Mouse (Mus musculus): ENCODE data around the gene Stom. TPM values are rescaled to one million over a fixed set of nuclear protein-coding genes. Genes with fewer than 3 reads are reported as not detected.

Stom gene
- polyA plus RNA-seq, 1 experiment from 2014 or later: 19.6 TPM

- CTCF ChIA-PET: interaction anchor here (9.0 kb wide), 1 partner anchor 52 kb away, joined by 62 read pairs; no protein-coding TSS in a partner anchor
- ATAC-seq: no peak
- DNase-seq (ENCODE audit: low read depth, low spot score): no peak
These were observed 69.5 kb downstream of the Stom start for GRCm38 (mm10) chr2:35267156-35267875.

GRCm38 (mm10) chr2:35266251-35266905 is 70.4 kb downstream of the Stom start:
- ChIA-PET POLR2A (interaction anchor here (1.1 kb wide), 1 partner anchor 50 kb away, joined by 3 read pairs; no protein-coding TSS in a partner anchor), CTCF (interaction anchor here (0.8 to 9.0 kb wide), 5 partner anchors 10 to 81 kb away, joined by 3 to 62 read pairs (median 11); no protein-coding TSS in a partner anchor)
- DNase-seq (ENCODE audit: low read depth, low spot score) (no peak), ATAC-seq (no peak)
- no peak for TF ChIP-seq CTCF (IDR thresholded peaks at IDR 0.05)
- H3K27me3 ChIP-seq: no peaks in the 10 kb centered on the region
- in situ Hi-C loops (cut with MboI; ENCODE audit: low pct_unique_long_range_greater_than_20kb): loop anchor here (25.0 kb wide), 1 partner anchor 1504 kb away; no protein-coding TSS in a partner anchor

More at GRCm38 (mm10) chr2:35267156-35267875, 69.5 kb downstream of the Stom start:
- no peak for TF ChIP-seq CTCF (IDR thresholded peaks at IDR 0.05)
- in situ Hi-C loops (cut with MboI; ENCODE audit: low pct_unique_long_range_greater_than_20kb): loop anchor here (25.0 kb wide), 1 partner anchor 1505 kb away; no protein-coding TSS in a partner anchor
- no peaks in the 10 kb centered on the region for H3K27me3 ChIP-seq
- POLR2A ChIA-PET: no interaction called here

- POLR2A ChIA-PET: interaction anchor here (1.1 kb wide), 1 partner anchor 49 kb away, joined by 3 read pairs; no protein-coding TSS in a partner anchor
These were observed 71.0 kb downstream of the Stom start for GRCm38 (mm10) chr2:35265775-35266174.

GRCm38 (mm10) chr2:35265296-35265695 is 71.5 kb downstream of the Stom start:
- CTCF ChIA-PET: interaction anchor here (0.8 to 9.0 kb wide), 10 partner anchors 9 to 91 kb away, joined by 3 to 62 read pairs (median 6); partner anchors contain the start of gene Gsn
- in situ Hi-C loops (cut with MboI; ENCODE audit: low pct_unique_long_range_greater_than_20kb): loop anchor here (25.0 kb wide), 1 partner anchor 1503 kb away; no protein-coding TSS in a partner anchor
- no peaks in the 10 kb centered on the region for H3K27me3 ChIP-seq
- no peak for TF ChIP-seq CTCF (IDR thresholded peaks at IDR 0.05)
- DNase-seq (ENCODE audit: low read depth, low spot score): no peak
- POLR2A ChIA-PET: interaction anchor here (1.1 to 1.8 kb wide), 2 partner anchors 9 to 49 kb away, joined by 3 to 7 read pairs; partner anchors contain the start of gene Gsn
- no peak for ATAC-seq

More at GRCm38 (mm10) chr2:35265775-35266174, 71.0 kb downstream of the Stom start:
- DNase-seq (ENCODE audit: low read depth, low spot score) (no peak), ATAC-seq (no peak)
- no peak for TF ChIP-seq CTCF (IDR thresholded peaks at IDR 0.05)
- in situ Hi-C loops (cut with MboI; ENCODE audit: low pct_unique_long_range_greater_than_20kb): loop anchor here (25.0 kb wide), 1 partner anchor 1503 kb away; no protein-coding TSS in a partner anchor
- H3K27me3 ChIP-seq: no peaks in the 10 kb centered on the region
- CTCF ChIA-PET: interaction anchor here (1.2 to 9.0 kb wide), 7 partner anchors 10 to 82 kb away, joined by 3 to 62 read pairs (median 11); partner anchors contain the start of gene Gsn

GRCm38 (mm10) chr2:35264095-35264494 is 72.7 kb downstream of the Stom start:
- ATAC-seq: no peak
- no peaks in the 10 kb centered on the region for H3K27me3 ChIP-seq
- ChIA-PET CTCF (interaction anchor here (1.2 to 9.0 kb wide), 7 partner anchors 8 to 85 kb away, joined by 3 to 62 read pairs (median 11); partner anchors contain the start of gene Gsn), POLR2A (interaction anchor here (0.6 to 1.8 kb wide), 2 partner anchors 8 to 63 kb away, joined by 3 to 7 read pairs; partner anchors contain the start of genes Gsn and Rab14)
- in situ Hi-C loops (cut with MboI; ENCODE audit: low pct_unique_long_range_greater_than_20kb): loop anchor here (5.0 to 25.0 kb wide), 2 partner anchors 37 to 1502 kb away; no protein-coding TSS in a partner anchor
- TF ChIP-seq CTCF (IDR thresholded peaks at IDR 0.05): no peak
- no peak for DNase-seq (ENCODE audit: low read depth, low spot score)

Other genes starting within 250 kb of the Stom start
- gene AI182371, start 235.4 kb downstream of the Stom start, polyA plus RNA-seq (2021): 0.12 TPM
- gene Cntrl, start 227.5 kb downstream of the Stom start, polyA plus RNA-seq (2021): 17.4 TPM
- gene Rab14, start 135.9 kb downstream of the Stom start, polyA plus RNA-seq (2021): 136 TPM
- gene Gsn, start 80.6 kb downstream of the Stom start, polyA plus RNA-seq (2021): 207 TPM
- not detected for gene 4930568D16Rik, start 30.8 kb upstream of the Stom start, polyA plus RNA-seq (2021)
- not detected for gene 4930402F06Rik, start 60.2 kb upstream of the Stom start, polyA plus RNA-seq (2021)
- 25.5 TPM for gene Ggta1, start 126.3 kb upstream of the Stom start, polyA plus RNA-seq (2021)
- gene Dab2ip, start 221.3 kb upstream of the Stom start, polyA plus RNA-seq (2021): 46.4 TPM